Mouse (Mus musculus) kidney, adult 2 months (tissue): ENCODE data around the gene Ano3.

Experiments used
- CTCF ChIP-seq: fragments of 200-500 bp; conservative IDR thresholded peaks from 2 replicates; pipeline ENCODE4 v1.5.1; 2011; ENCODE audit warnings: low read depth, mild to moderate bottlenecking, control low read depth, low read length, moderate library complexity, mixed read lengths; ENCODE audit not compliant: insufficient read depth, insufficient read length
- POLR2A ChIP-seq: fragments of 200-500 bp; IDR thresholded peaks from one replicate; pipeline ENCODE4 v1.6.1; 2011; ENCODE audit warnings: low read depth, low read length, control low read depth

DNA sequence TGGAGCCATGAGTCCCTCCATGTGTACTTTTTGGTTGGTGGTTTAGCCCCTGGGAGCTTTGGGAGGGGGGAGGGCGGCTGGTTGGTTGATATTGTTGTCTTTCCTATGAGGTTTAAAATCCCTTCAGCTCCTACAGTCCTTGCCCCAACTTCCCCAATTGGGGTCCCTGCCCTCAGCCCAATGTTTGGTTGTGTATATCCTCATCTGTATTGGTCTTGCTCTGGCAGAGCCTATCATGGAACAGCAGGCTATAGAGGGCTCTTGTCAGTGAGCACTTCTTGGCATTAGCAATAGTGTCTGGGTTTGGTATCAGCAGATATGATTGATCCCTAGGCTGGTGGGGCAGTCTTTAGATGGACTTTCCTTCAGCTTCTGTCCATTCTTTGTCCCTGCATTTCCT, 135.8 kb downstream of the Ano3 start:
- TF ChIP-seq CTCF, result no peak
- TF ChIP-seq POLR2A, result no peak
